In the genomic region with DNA sequence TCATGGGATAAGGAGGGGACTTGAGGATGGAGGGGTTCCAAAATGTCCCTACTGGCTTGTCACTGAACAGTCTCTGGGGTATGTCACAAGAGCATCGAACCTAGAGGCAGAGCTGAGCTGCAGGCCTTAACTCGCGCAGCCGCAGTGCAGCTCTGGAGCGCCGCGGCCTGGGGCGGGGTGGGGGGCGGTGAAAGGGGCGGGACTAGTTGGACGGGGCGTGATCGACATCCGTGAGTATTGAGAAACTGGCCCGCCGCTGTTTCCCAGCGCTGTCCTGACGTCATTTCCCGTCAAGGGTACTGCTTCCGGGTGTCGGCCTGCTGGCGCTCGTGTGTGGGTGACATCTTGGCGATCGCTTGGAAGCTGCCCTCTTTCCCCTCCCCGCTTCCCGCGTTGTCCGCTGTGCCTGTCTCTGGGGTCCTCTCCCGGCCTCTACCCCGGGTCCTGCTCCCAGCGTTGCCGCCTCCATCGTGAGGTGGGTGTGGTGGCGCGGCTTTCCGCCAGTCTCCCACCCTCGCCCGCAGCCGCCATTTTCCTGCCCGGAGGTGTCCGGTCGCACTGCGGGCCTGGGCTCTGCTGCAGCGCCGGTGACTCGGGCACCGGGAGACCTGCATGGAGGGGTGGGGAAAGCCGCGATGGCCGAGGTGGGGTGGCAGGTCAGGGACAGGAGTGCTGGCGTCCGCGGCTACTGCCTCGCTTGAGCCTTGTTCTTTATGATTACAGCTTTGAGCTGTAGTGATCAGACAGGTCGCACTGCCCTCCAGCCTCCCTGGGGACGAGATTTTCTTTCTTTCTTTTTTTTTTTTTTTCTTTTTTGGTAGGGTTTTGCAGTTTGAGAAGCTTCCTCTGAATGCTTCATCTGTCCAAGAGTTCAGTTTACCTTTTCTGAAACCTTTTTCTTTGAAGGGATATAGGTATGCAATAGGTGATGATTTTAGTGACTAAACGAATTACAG, we compare ENCODE assay signal across 8 mouse cellular contexts. TPM values are rescaled to one million over a fixed set of nuclear protein-coding genes. Genes with fewer than 3 reads are reported as not detected.
DNase-seq lines count a peak whose midpoint lies in the region; ATAC-seq and TF ChIP-seq lines count a peak whose summit lies in the region.

A gene (plus strand): TSS at position 283 of the 956 bp plus-strand sequence.

- no peak; a peak in 1 of 4 replicates for TF ChIP-seq EP300 in MEL (IDR thresholded peaks at IDR 0.05; ENCODE audit: low read depth in 1 of 2, low read length in 2 of 2)

- H3K79me2 ChIP-seq in MEL (ENCODE audit: control insufficient read depth, insufficient read depth, low read length, poor library complexity), result peaks cover 21% of the 10 kb centered on the region

- H3K9ac ChIP-seq in MEL (ENCODE audit: control insufficient read depth, low read depth, low read length, poor library complexity, severe bottlenecking), result peak within 1 kb of the TSS; percentile 99
- H3K9ac ChIP-seq in forebrain, postnatal 0 days, result peak within 1 kb of the TSS; percentile 98
- peak within 1 kb of the TSS; percentile 86 for H3K9ac ChIP-seq in lung, embryonic 15.5 days

- no peaks in the 10 kb centered on the region for H3K27me3 ChIP-seq in MEL (ENCODE audit: control insufficient read depth in 1 of 2, insufficient read depth in 2 of 2, low read length in 2 of 2)
- H3K27me3 ChIP-seq in cerebellum, adult 2 months (ENCODE audit: control insufficient read depth, insufficient read depth, low read length), result no peaks in the 10 kb centered on the region
- no peaks in the 10 kb centered on the region for H3K27me3 ChIP-seq in forebrain, postnatal 0 days (ENCODE audit: insufficient read depth, low read length)
- H3K27me3 ChIP-seq in lung, embryonic 15.5 days, result no peaks in the 10 kb centered on the region

- TF ChIP-seq CTCF in MEL (IDR thresholded peaks at IDR 0.05 in 2 of 3, conservative IDR thresholded peaks at IDR 0.05 in 1 of 3; ENCODE audit: control insufficient read depth in 1 of 3, insufficient read depth in 1 of 3, low read depth in 2 of 3, low read length in 3 of 3, poor library complexity in 1 of 3, severe bottlenecking in 1 of 3), result no peak
- no peak for TF ChIP-seq CTCF in cerebellum, adult 2 months (IDR thresholded peaks at IDR 0.05; ENCODE audit: borderline replicate concordance, insufficient read depth, low read depth, low read length)
- peak; percentile 45 for TF ChIP-seq CTCF in forebrain, postnatal 0 days (IDR thresholded peaks at IDR 0.05; ENCODE audit: low read depth)

- WGBS in cerebellum, adult 2 months, result under 1% methylated on average over 58 of the region's 58 CpGs
- 3% methylated on average over 58 of the region's 58 CpGs for WGBS in forebrain, postnatal 0 days
- under 1% methylated on average over 58 of the region's 58 CpGs for WGBS in lung, embryonic 15.5 days

- no peaks in the 10 kb centered on the region for H3K9me3 ChIP-seq in MEL (replicated peaks; ENCODE audit: insufficient read depth, low read length)
- H3K9me3 ChIP-seq in forebrain, postnatal 0 days (ENCODE audit: low read length), result no peaks in the 10 kb centered on the region
- H3K9me3 ChIP-seq in lung, embryonic 15.5 days, result no peaks in the 10 kb centered on the region

- DNase-seq in MEL (ENCODE audit: low read depth, low spot score), result peak; percentile 98
- peak; percentile 96 to 97 for DNase-seq in cerebellum, adult 2 months
- DNase-seq in forebrain, postnatal 0 days, result peak; percentile 98
- DNase-seq in heart, postnatal 4 days, result peak; percentile 96
- peak; percentile 94 to 95 for DNase-seq in layer of hippocampus, adult 8-10 months (ENCODE audit: low spot score in 2 of 2)
- peak; percentile 93 for DNase-seq in ovary, adult 18-20 months (ENCODE audit: low spot score)
- DNase-seq in thymus, postnatal 0 days (ENCODE audit: low spot score), result peak; percentile 97

- TF ChIP-seq RAD21 in MEL (IDR thresholded peaks at IDR 0.05; ENCODE audit: low read depth, low read length), result no peak

- peaks cover 6 to 27% of the 10 kb centered on the region in 2 experiments for H3K36me3 ChIP-seq in MEL (ENCODE audit: control insufficient read depth in 1 of 2, insufficient read depth in 2 of 2, low read length in 2 of 2)
- no peaks in the 10 kb centered on the region for H3K36me3 ChIP-seq in forebrain, postnatal 0 days (ENCODE audit: insufficient read depth)
- H3K36me3 ChIP-seq in lung, embryonic 15.5 days, result peaks cover 18% of the 10 kb centered on the region

- peak; percentile 82 to 94 for TF ChIP-seq POLR2A in MEL (IDR thresholded peaks at IDR 0.05; ENCODE audit: control insufficient read depth in 1 of 2, insufficient read depth in 1 of 2, low read depth in 1 of 2, low read length in 2 of 2, poor library complexity in 1 of 2)
- TF ChIP-seq POLR2A in cerebellum, adult 2 months (IDR thresholded peaks at IDR 0.05; ENCODE audit: borderline replicate concordance, insufficient read depth, low read length), result peak; percentile 89; the same call in 1 of the 2 replicates

- peaks cover 3 to 6% of the 10 kb centered on the region in 2 experiments for H3K4me1 ChIP-seq in MEL (ENCODE audit: control insufficient read depth in 1 of 2, insufficient read depth in 2 of 2, low read length in 2 of 2)
- H3K4me1 ChIP-seq in cerebellum, adult 2 months (ENCODE audit: control insufficient read depth, insufficient read depth, low read length), result peaks cover 6% of the 10 kb centered on the region; the same call in 1 of the 2 replicates
- H3K4me1 ChIP-seq in forebrain, postnatal 0 days (ENCODE audit: insufficient read depth), result peaks cover 5% of the 10 kb centered on the region; the same call in 1 of the 2 replicates
- H3K4me1 ChIP-seq in lung, embryonic 15.5 days, result peaks cover 14% of the 10 kb centered on the region; the same call in 1 of the 2 replicates

- H3K27ac ChIP-seq in MEL (ENCODE audit: control insufficient read depth, low read depth, low read length), result peak within 1 kb of the TSS; percentile 87
- peak within 1 kb of the TSS; percentile 83 for H3K27ac ChIP-seq in cerebellum, adult 2 months (ENCODE audit: insufficient read depth, low read length)
- peak within 1 kb of the TSS; percentile 94 for H3K27ac ChIP-seq in forebrain, postnatal 0 days (ENCODE audit: low read depth, low read length)
- peak within 1 kb of the TSS; percentile 91 for H3K27ac ChIP-seq in lung, embryonic 15.5 days

- peak; percentile 100 for ATAC-seq in forebrain, postnatal 0 days
- ATAC-seq in lung, embryonic 15.5 days (ENCODE audit: borderline replicate concordance, extremely low read depth, low FRiP score, low TSS enrichment), result peak; percentile 99

- H3K4me3 ChIP-seq in MEL (ENCODE audit: control insufficient read depth in 1 of 2, insufficient read depth in 1 of 2, low read depth in 2 of 2, low read length in 2 of 2), result peak within 1 kb of the TSS; percentile 97 to 99
- H3K4me3 ChIP-seq in cerebellum, adult 2 months (replicated peaks; ENCODE audit: insufficient read depth, low read depth, low read length), result peak within 1 kb of the TSS; percentile 84
- H3K4me3 ChIP-seq in forebrain, postnatal 0 days (ENCODE audit: low read depth, low read length), result peak within 1 kb of the TSS; percentile 99
- peak within 1 kb of the TSS; percentile 77 for H3K4me3 ChIP-seq in lung, embryonic 15.5 days

- peak within 1 kb of the TSS; percentile 51 for H3K4me2 ChIP-seq in forebrain, postnatal 0 days (ENCODE audit: low read depth)
- peak within 1 kb of the TSS; percentile 56 for H3K4me2 ChIP-seq in lung, embryonic 15.5 days

TF ChIP-seq in MEL, 35 proteins besides CTCF, POLR2A, EP300 and RAD21 (continues in another document):
- TF ChIP-seq ETS1 (IDR thresholded peaks at IDR 0.05; ENCODE audit: low read depth, low read length) (0 out of 2 replicates have a peak, but pooled peaks have one; percentile 19), MYB (IDR thresholded peaks at IDR 0.05; ENCODE audit: low read depth, low read length) (no peak), POLR2AphosphoS2 (IDR thresholded peaks at IDR 0.05; ENCODE audit: low read length) (peak; percentile 90), SIN3A (IDR thresholded peaks at IDR 0.05; ENCODE audit: low read length) (peak; percentile 81), GATA1 (IDR thresholded peaks at IDR 0.05; ENCODE audit: low read depth, low read length) (no peak), TAL1 (IDR thresholded peaks at IDR 0.05; ENCODE audit: low read length) (no peak), TCF12 (IDR thresholded peaks at IDR 0.05; ENCODE audit: low read depth, low read length) (peak; percentile 10; the same call in 1 of the 2 replicates), MAFK (IDR thresholded peaks at IDR 0.05; ENCODE audit: borderline replicate concordance, low read depth, low read length) (no peak), USF1 (IDR thresholded peaks at IDR 0.05; ENCODE audit: low read depth, low read length) (no peak), ZKSCAN1 (IDR thresholded peaks at IDR 0.05; ENCODE audit: low read depth, low read length) (no peak), ZMIZ1 (IDR thresholded peaks at IDR 0.05; ENCODE audit: low read depth, low read length) (peak; percentile 79; the same call in 1 of the 2 replicates), UBTF (IDR thresholded peaks at IDR 0.05; ENCODE audit: borderline replicate concordance, insufficient read depth, low read depth, low read length) (no peak), SMC3 (IDR thresholded peaks at IDR 0.05; ENCODE audit: low read depth, low read length) (no peak), ZNF384 (IDR thresholded peaks at IDR 0.05; ENCODE audit: low read depth, low read length) (no peak), NRF1 (IDR thresholded peaks at IDR 0.05; ENCODE audit: insufficient read depth, low read depth, low read length, poor library complexity, severe bottlenecking) (peak; percentile 88), RCOR1 (IDR thresholded peaks at IDR 0.05; ENCODE audit: low read depth, low read length) (no peak), HCFC1 (IDR thresholded peaks at IDR 0.05; ENCODE audit: low read depth, low read length) (peak; percentile 91), CHD2 (IDR thresholded peaks at IDR 0.05; ENCODE audit: low read length) (no peak), MAX (IDR thresholded peaks at IDR 0.05; ENCODE audit: low read length) (peak; percentile 72), MXI1 (IDR thresholded peaks at IDR 0.05; ENCODE audit: low read depth, low read length) (peak; percentile 90), JUND (IDR thresholded peaks at IDR 0.05; ENCODE audit: low read depth, low read length) (no peak)

RNA-seq across cellular contexts. Expression of the gene that starts here (rescaled TPM):
- total RNA-seq in MEL (2012; rRNA removed), result 103 and 110 TPM in 2 replicates
- polyA plus RNA-seq in MEL (2012; ENCODE audit: insufficient read depth in 1 of 2, insufficient read length in 2 of 2, low read depth in 1 of 2, low replicate concordance in 2 of 2, missing spikeins in 1 of 2), result 100 to 1,000 TPM in 1 of 2 experiments, not detected in 1; 221 TPM
- 319 and 355 TPM in 2 replicates for polyA plus RNA-seq in cerebellum, adult 2 months (2012; rRNA removed)
- total RNA-seq in forebrain, postnatal 0 days (2014; rRNA removed), result 237 and 265 TPM in 2 replicates
- polyA plus RNA-seq in forebrain, postnatal 0 days (2015; fragmentation: Nextera tagmentation; extraction: Ambion mirVana), result 336 and 379 TPM in 2 replicates
- 100 to 1,000 TPM; 261 to 264 TPM for total RNA-seq in heart, postnatal 4 days (2021)
- 100 to 1,000 TPM; 428 to 516 (median 473) TPM for total RNA-seq in layer of hippocampus, adult 8-10 months (2022)
- polyA plus RNA-seq in lung, embryonic 15.5 days (2015; fragmentation: Nextera tagmentation; extraction: Ambion mirVana), result 231 and 246 TPM in 2 replicates
- polyA plus RNA-seq in thymus, postnatal 0 days (2015; fragmentation: Nextera tagmentation; extraction: Ambion mirVana), result 216 and 233 TPM in 2 replicates

Comparison
In these comparisons a context has a peak if more than half of its experiments do, and no peak if none do; other contexts are left out.
1. Peak in every context shown above with its lines: DNase-seq, ATAC-seq, H3K4me3 ChIP-seq and H3K27ac ChIP-seq.